Mouse (Mus musculus) limb, embryonic 13.5 days (tissue): Measurements from ENCODE around the gene Ppm1l. TPM values are rescaled to one million over a fixed set of nuclear protein-coding genes. Genes with fewer than 3 reads are reported as not detected.
"Not testable (repeated sequence)": the region's sequence is repeated elsewhere in the genome, so short reads cannot be mapped to it uniquely, and the experiment has no call there.

Experiments
- ATAC-seq: fragments of 200-750 bp; cut with Nextera tagmentation; 2 replicates; pipeline ENCODE4 v1.8.0; 2017; ENCODE audit warnings: low read depth, moderate number of reproducible peaks, moderate TSS enrichment; ENCODE audit not compliant: low FRiP score
- H3K27ac ChIP-seq: fragments of 300-500 bp; sonication (generic); 2 replicates; pipeline ENCODE4 v1.5.1; 2015; ENCODE audit warnings: inconsistent platforms, mild to moderate bottlenecking, moderate library complexity
- H3K27me3 ChIP-seq: fragments of 300-500 bp; sonication (generic); 2 replicates; pipeline ENCODE4 v1.6.1; 2015; ENCODE audit warnings: mild to moderate bottlenecking, inconsistent platforms
- H3K36me3 ChIP-seq: fragments of 300-500 bp; sonication (generic); 2 replicates; pipeline ENCODE4 v1.6.1; 2015; ENCODE audit warnings: inconsistent platforms, mild to moderate bottlenecking, moderate library complexity
- H3K4me1 ChIP-seq: fragments of 300-500 bp; sonication (generic); 2 replicates; pipeline ENCODE4 v1.6.1; 2015; ENCODE audit warnings: inconsistent platforms
- H3K4me2 ChIP-seq: fragments of 300-500 bp; sonication (generic); replicated peaks from 2 replicates; pipeline ENCODE4 v1.6.1; 2015; ENCODE audit warnings: inconsistent platforms, mild to moderate bottlenecking, moderate library complexity
- H3K4me3 ChIP-seq: fragments of 300-500 bp; sonication (generic); 2 replicates; pipeline ENCODE4 v1.5.1; 2015; ENCODE audit warnings: moderate library complexity, mild to moderate bottlenecking, inconsistent platforms
- H3K9ac ChIP-seq: fragments of 300-500 bp; sonication (generic); 2 replicates; pipeline ENCODE4 v1.6.1; 2015; ENCODE audit warnings: mild to moderate bottlenecking, inconsistent platforms
- H3K9me3 ChIP-seq: fragments of 300-500 bp; sonication (generic); 2 replicates; pipeline ENCODE4 v1.6.1; 2016; ENCODE audit warnings: inconsistent platforms
- WGBS: fragments of 180-500 bp; shearing (Covaris S2); methylation state at CpG from one replicate; pipeline ENCODE4 v1.1.7; 2015; 5-methylcytosine and 5-hydroxymethylcytosine counted together
- polyA plus RNA-seq: library from polyadenylated mRNA; unstranded; fragments of >200 nt; fragmentation: Nextera tagmentation; extraction: Ambion mirVana; gene quantifications from 2 replicates; pipeline ENCODE4 v1.2.1, GENCODE M21; 2015

Ppm1l gene
- polyA plus RNA-seq, 1 experiment from 2014 or later: 15.9 TPM

GRCm38 (mm10) chr3:69424781-69425180, 108.1 kb downstream of the Ppm1l start:
- not testable (repeated sequence) for H3K36me3 ChIP-seq, H3K27me3 ChIP-seq, H3K4me2 ChIP-seq, H3K9ac ChIP-seq, H3K9me3 ChIP-seq, H3K27ac ChIP-seq, H3K4me3 ChIP-seq, ATAC-seq
- H3K4me1 ChIP-seq: peaks cover 11% of the 10 kb centered on the region
- 64% methylated on average over 2 of the region's 2 CpGs for WGBS

- H3K4me2 ChIP-seq: no peak overlapping the region
- no peaks in the 10 kb centered on the region for H3K36me3 ChIP-seq
- no peak for ATAC-seq
- H3K9me3 ChIP-seq: no peaks in the 10 kb centered on the region
- H3K27ac ChIP-seq: no peak overlapping the region
- no peaks in the 10 kb centered on the region for H3K27me3 ChIP-seq
- WGBS: 78% methylated on average over 4 of the region's 4 CpGs
- peaks cover 11% of the 10 kb centered on the region for H3K4me1 ChIP-seq
- no peak overlapping the region for H3K4me3 ChIP-seq
- no peak overlapping the region for H3K9ac ChIP-seq
Measured at GRCm38 (mm10) chr3:69427259-69427658, 110.6 kb downstream of the Ppm1l start.

- Histone ChIP-seq H3K27me3 (no peaks in the 10 kb centered on the region), H3K9me3 (no peaks in the 10 kb centered on the region), H3K4me3 (no peak overlapping the region), H3K9ac (no peak overlapping the region), H3K4me2 (no peak overlapping the region), H3K4me1 (peaks cover 3% of the 10 kb centered on the region), H3K36me3 (no peaks in the 10 kb centered on the region), H3K27ac (no peak overlapping the region)
- ATAC-seq: no peak
- 78% methylated on average over 3 of the region's 3 CpGs for WGBS
Measured at GRCm38 (mm10) chr3:69428221-69428620, 111.6 kb downstream of the Ppm1l start.

GRCm38 (mm10) chr3:69429319-69429718, 112.7 kb downstream of the Ppm1l start:
- Histone ChIP-seq H3K27me3 (no peaks in the 10 kb centered on the region), H3K36me3 (no peaks in the 10 kb centered on the region), H3K4me2 (no peak overlapping the region), H3K9ac (no peak overlapping the region), H3K9me3 (no peaks in the 10 kb centered on the region), H3K27ac (no peak overlapping the region), H3K4me3 (no peak overlapping the region), H3K4me1 (peaks cover 3% of the 10 kb centered on the region; the same call in 1 of the 2 replicates)
- WGBS: 95% methylated on average over 5 of the region's 5 CpGs
- ATAC-seq: no peak

GRCm38 (mm10) chr3:69433580-69433979, 116.9 kb downstream of the Ppm1l start:
- Histone ChIP-seq H3K36me3 (no peaks in the 10 kb centered on the region), H3K4me2 (no peak overlapping the region), H3K27ac (no peak overlapping the region), H3K9me3 (no peaks in the 10 kb centered on the region), H3K4me3 (no peak overlapping the region), H3K9ac (no peak overlapping the region), H3K27me3 (no peaks in the 10 kb centered on the region), H3K4me1 (peaks cover 14% of the 10 kb centered on the region; the same call in 1 of the 2 replicates)
- no peak for ATAC-seq
- WGBS: 60% methylated on average over 10 of the region's 10 CpGs

- no peak for ATAC-seq
- no peaks in the 10 kb centered on the region for H3K36me3 ChIP-seq
- no peak overlapping the region for H3K27ac ChIP-seq
- 79% methylated on average over 12 of the region's 12 CpGs for WGBS
- peaks cover 21% of the 10 kb centered on the region for H3K4me1 ChIP-seq
- no peaks in the 10 kb centered on the region for H3K27me3 ChIP-seq
- no peak overlapping the region for H3K4me3 ChIP-seq
- no peak overlapping the region for H3K9ac ChIP-seq
- H3K9me3 ChIP-seq: no peaks in the 10 kb centered on the region
- H3K4me2 ChIP-seq: no peak overlapping the region
Measured at GRCm38 (mm10) chr3:69438773-69439514, 122.3 kb downstream of the Ppm1l start.

- no peaks in the 10 kb centered on the region for H3K27me3 ChIP-seq
- no peak for ATAC-seq
- H3K27ac ChIP-seq: no peak overlapping the region
- no peak overlapping the region for H3K4me3 ChIP-seq
- no peak overlapping the region for H3K9ac ChIP-seq
- no peaks in the 10 kb centered on the region for H3K36me3 ChIP-seq
- no peak overlapping the region for H3K4me2 ChIP-seq
- 69% methylated on average over 5 of the region's 5 CpGs for WGBS
- H3K9me3 ChIP-seq: no peaks in the 10 kb centered on the region
- peaks cover 16% of the 10 kb centered on the region for H3K4me1 ChIP-seq
Measured at GRCm38 (mm10) chr3:69440761-69441160, 124.1 kb downstream of the Ppm1l start.

- Histone ChIP-seq H3K9ac (no peak overlapping the region), H3K27me3 (no peaks in the 10 kb centered on the region), H3K27ac (no peak overlapping the region), H3K36me3 (no peaks in the 10 kb centered on the region), H3K4me1 (peaks cover 7% of the 10 kb centered on the region), H3K9me3 (no peaks in the 10 kb centered on the region), H3K4me3 (no peak overlapping the region), H3K4me2 (no peak overlapping the region)
- peak; percentile 36; the same call in 1 of the 2 replicates for ATAC-seq
- 60% methylated on average over 5 of the region's 5 CpGs for WGBS
Measured at GRCm38 (mm10) chr3:69446989-69447388, 130.3 kb downstream of the Ppm1l start.

GRCm38 (mm10) chr3:69449041-69449440, 132.4 kb downstream of the Ppm1l start:
- H3K4me2 ChIP-seq: no peak overlapping the region

GRCm38 (mm10) chr3:69454330-69454729, 137.7 kb downstream of the Ppm1l start:
- H3K4me2 ChIP-seq: no peak overlapping the region
- no peaks in the 10 kb centered on the region for H3K9me3 ChIP-seq
- WGBS: 61% methylated on average over 3 of the region's 3 CpGs
- H3K27ac ChIP-seq: peak overlapping the region; percentile 22; the same call in 1 of the 2 replicates
- ATAC-seq: no peak
- H3K27me3 ChIP-seq: no peaks in the 10 kb centered on the region
- no peak overlapping the region for H3K9ac ChIP-seq
- H3K36me3 ChIP-seq: no peaks in the 10 kb centered on the region
- H3K4me3 ChIP-seq: no peak overlapping the region
- peaks cover 18% of the 10 kb centered on the region for H3K4me1 ChIP-seq

More at GRCm38 (mm10) chr3:69449041-69449440, 132.4 kb downstream of the Ppm1l start:
- H3K9me3 ChIP-seq: no peaks in the 10 kb centered on the region
- H3K4me3 ChIP-seq: no peak overlapping the region
- WGBS: 78% methylated on average over 3 of the region's 3 CpGs
- H3K27ac ChIP-seq: no peak overlapping the region
- H3K27me3 ChIP-seq: no peaks in the 10 kb centered on the region
- H3K36me3 ChIP-seq: no peaks in the 10 kb centered on the region
- H3K9ac ChIP-seq: no peak overlapping the region
- H3K4me1 ChIP-seq: peaks cover 7% of the 10 kb centered on the region
- ATAC-seq: no peak

GRCm38 (mm10) chr3:69456071-69456470, 139.4 kb downstream of the Ppm1l start:
- Histone ChIP-seq H3K27me3 (no peaks in the 10 kb centered on the region), H3K9me3 (no peaks in the 10 kb centered on the region), H3K27ac (no peak overlapping the region), H3K36me3 (no peaks in the 10 kb centered on the region), H3K4me2 (no peak overlapping the region), H3K4me1 (peaks cover 18% of the 10 kb centered on the region), H3K9ac (no peak overlapping the region), H3K4me3 (no peak overlapping the region)
- WGBS: 82% methylated on average over 5 of the region's 5 CpGs
- no peak for ATAC-seq

- WGBS: 87% methylated on average over 6 of the region's 6 CpGs
- H3K9me3 ChIP-seq: no peaks in the 10 kb centered on the region
- H3K27me3 ChIP-seq: peaks cover 7% of the 10 kb centered on the region; the same call in 1 of the 2 replicates
Measured at GRCm38 (mm10) chr3:69458756-69459155, 142.1 kb downstream of the Ppm1l start.

GRCm38 (mm10) chr3:69461956-69462355, 145.3 kb downstream of the Ppm1l start:
- WGBS: 76% methylated on average over 1 of the region's 1 CpGs
- ATAC-seq: no peak

More at GRCm38 (mm10) chr3:69458756-69459155, 142.1 kb downstream of the Ppm1l start:
- H3K4me2 ChIP-seq: no peak overlapping the region
- no peak overlapping the region for H3K27ac ChIP-seq
- no peaks in the 10 kb centered on the region for H3K36me3 ChIP-seq
- H3K4me1 ChIP-seq: peaks cover 18% of the 10 kb centered on the region
- H3K4me3 ChIP-seq: no peak overlapping the region
- no peak for ATAC-seq
- no peak overlapping the region for H3K9ac ChIP-seq

More at GRCm38 (mm10) chr3:69461956-69462355, 145.3 kb downstream of the Ppm1l start:
- no peaks in the 10 kb centered on the region for H3K36me3 ChIP-seq
- H3K9me3 ChIP-seq: no peaks in the 10 kb centered on the region
- H3K4me3 ChIP-seq: no peak overlapping the region
- no peak overlapping the region for H3K27ac ChIP-seq
- no peak overlapping the region for H3K4me2 ChIP-seq
- H3K4me1 ChIP-seq: no peaks in the 10 kb centered on the region
- H3K27me3 ChIP-seq: peaks cover 7% of the 10 kb centered on the region; the same call in 1 of the 2 replicates
- H3K9ac ChIP-seq: no peak overlapping the region
